Mouse (Mus musculus) stomach, embryonic 15.5 days (tissue): Measurements from ENCODE around the gene Tmem200c. TPM values are rescaled to one million over a fixed set of nuclear protein-coding genes. Genes with fewer than 3 reads are reported as not detected.

Experiments
- ATAC-seq: fragments of 200-750 bp; cut with Nextera tagmentation; 2 replicates; pipeline ENCODE4 v1.8.0; 2017; ENCODE audit warnings: low read depth, moderate number of reproducible peaks, moderate TSS enrichment; ENCODE audit not compliant: insufficient read depth, low FRiP score
- H3K27ac ChIP-seq: fragments of 300-500 bp; sonication (generic); 2 replicates; pipeline ENCODE4 v1.5.1; 2015; ENCODE audit warnings: mild to moderate bottlenecking, inconsistent platforms
- H3K27me3 ChIP-seq: fragments of 300-500 bp; sonication (generic); replicated peaks from 2 replicates; pipeline ENCODE4 v1.6.1; 2015; ENCODE audit warnings: inconsistent platforms
- H3K36me3 ChIP-seq: fragments of 300-500 bp; sonication (generic); 2 replicates; pipeline ENCODE4 v1.6.1; 2015; ENCODE audit warnings: inconsistent platforms
- H3K4me1 ChIP-seq: fragments of 300-500 bp; sonication (generic); 2 replicates; pipeline ENCODE4 v1.6.1; 2015; ENCODE audit warnings: inconsistent platforms
- H3K4me2 ChIP-seq: fragments of 300-500 bp; sonication (generic); 2 replicates; pipeline ENCODE4 v1.6.1; 2015; ENCODE audit warnings: mild to moderate bottlenecking, inconsistent platforms
- H3K4me3 ChIP-seq: fragments of 300-500 bp; sonication (generic); replicated peaks from 2 replicates; pipeline ENCODE4 v1.5.1; 2015; ENCODE audit warnings: inconsistent platforms
- H3K9ac ChIP-seq: fragments of 300-500 bp; sonication (generic); 2 replicates; pipeline ENCODE4 v1.6.1; 2015; ENCODE audit warnings: inconsistent platforms
- H3K9me3 ChIP-seq: fragments of 300-500 bp; sonication (generic); 2 replicates; pipeline ENCODE4 v1.6.1; 2016; ENCODE audit warnings: inconsistent platforms
- WGBS: fragments of 180-500 bp; shearing (Covaris S2); methylation state at CpG from one replicate; pipeline ENCODE4 v1.1.7; 2015; 5-methylcytosine and 5-hydroxymethylcytosine counted together
- polyA plus RNA-seq: library from polyadenylated mRNA; unstranded; fragments of >200 nt; fragmentation: Nextera tagmentation; extraction: Ambion mirVana; gene quantifications from 2 replicates; pipeline ENCODE4 v1.2.1, GENCODE M21; 2015

Gene Tmem200c
- polyA plus RNA-seq: 0.40 and 0.48 TPM in 2 replicates

DNA sequence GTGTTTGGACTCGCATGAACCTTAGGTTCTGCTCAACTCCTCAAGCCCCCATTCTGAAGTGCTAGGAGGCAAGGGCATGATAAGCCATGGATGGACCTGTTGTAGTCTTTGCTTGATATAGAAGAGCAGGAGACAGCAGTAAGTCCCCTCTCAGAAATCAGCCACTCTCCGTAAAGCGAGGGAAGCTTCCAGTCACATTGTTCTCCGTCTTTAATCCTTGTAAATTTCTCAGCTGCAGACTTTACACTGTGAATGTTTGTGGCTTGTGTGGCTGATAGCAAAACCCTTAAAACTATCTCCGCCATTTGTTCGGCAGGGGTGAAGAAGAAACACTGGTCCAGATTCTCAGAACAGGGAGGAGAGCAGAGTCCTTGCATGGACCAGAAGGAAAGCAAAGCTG, at the start of gene Tmem200c:
Gene Tmem200c (plus strand): TSS at position 301 of the 400 bp plus-strand sequence.
- WGBS: 80% methylated on average over 6 of the region's 6 CpGs
- Histone ChIP-seq H3K27ac (no peak within 1 kb of the TSS), H3K27me3 (no peaks in the 10 kb centered on the region)

DNA sequence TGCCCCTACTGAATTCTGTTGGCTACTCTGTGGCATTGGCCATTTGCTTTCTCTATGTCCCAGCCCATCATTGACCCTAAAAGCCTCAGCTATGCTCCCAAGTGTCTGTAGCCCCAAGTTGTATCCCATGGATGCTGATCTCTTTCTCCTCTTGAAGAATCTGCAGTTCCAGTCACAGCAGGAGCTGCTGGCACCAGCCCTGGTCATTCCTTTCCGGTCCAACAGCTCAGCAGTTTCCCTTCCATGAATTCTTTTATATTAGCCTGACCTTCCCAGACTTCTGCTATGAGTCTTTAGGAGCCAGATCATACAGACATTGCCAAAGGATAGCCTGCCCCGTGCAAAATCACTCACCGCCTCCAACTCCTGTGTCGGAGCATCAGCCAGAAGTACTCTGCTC, 32.7 kb upstream of the Tmem200c start:
- Histone ChIP-seq H3K9me3 (no peaks in the 10 kb centered on the region), H3K4me1 (no peaks in the 10 kb centered on the region), H3K4me2 (no peak overlapping the region), H3K27ac (no peak overlapping the region), H3K4me3 (no peak overlapping the region), H3K9ac (no peak overlapping the region), H3K36me3 (no peaks in the 10 kb centered on the region), H3K27me3 (no peaks in the 10 kb centered on the region)
- no peak for ATAC-seq
- WGBS: 83% methylated on average over 4 of the region's 4 CpGs

More for the DNA sequence above, at the start of gene Tmem200c:
- H3K36me3 ChIP-seq: no peaks in the 10 kb centered on the region
- H3K9me3 ChIP-seq: no peaks in the 10 kb centered on the region
- H3K4me2 ChIP-seq: no peak within 1 kb of the TSS
- no peak within 1 kb of the TSS for H3K9ac ChIP-seq
- ATAC-seq: no peak
- no peak within 1 kb of the TSS for H3K4me3 ChIP-seq
- H3K4me1 ChIP-seq: no peaks in the 10 kb centered on the region

DNA sequence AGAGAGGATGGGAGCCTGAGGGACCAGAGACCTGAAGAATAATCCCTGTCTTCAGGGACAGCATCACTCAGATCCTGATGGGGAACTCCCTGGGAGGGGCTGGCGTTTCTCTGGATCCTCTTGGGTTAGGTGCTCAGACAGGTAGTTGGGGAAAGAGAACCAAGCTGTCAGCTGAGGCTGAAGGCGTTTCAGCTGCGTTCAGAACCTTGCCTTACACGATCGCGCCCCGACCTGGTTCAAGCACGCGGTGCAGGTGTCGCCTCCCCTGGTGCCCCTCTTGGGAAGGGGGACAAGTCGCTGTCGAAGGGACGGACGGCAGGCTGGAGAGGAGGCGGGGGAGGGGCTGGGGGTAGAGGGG, 10.2 kb downstream of the Tmem200c start:
- H3K27me3 ChIP-seq: peaks cover 48% of the 10 kb centered on the region
- ATAC-seq: no peak
- under 1% methylated on average over 15 of the region's 15 CpGs for WGBS
- H3K4me3 ChIP-seq: peak overlapping the region; percentile 49
- no peaks in the 10 kb centered on the region for H3K36me3 ChIP-seq
- H3K9me3 ChIP-seq: no peaks in the 10 kb centered on the region
- H3K4me2 ChIP-seq: peak overlapping the region; percentile 93
- H3K27ac ChIP-seq: no peak overlapping the region
- peaks cover 29% of the 10 kb centered on the region for H3K4me1 ChIP-seq
- no peak overlapping the region for H3K9ac ChIP-seq

DNA sequence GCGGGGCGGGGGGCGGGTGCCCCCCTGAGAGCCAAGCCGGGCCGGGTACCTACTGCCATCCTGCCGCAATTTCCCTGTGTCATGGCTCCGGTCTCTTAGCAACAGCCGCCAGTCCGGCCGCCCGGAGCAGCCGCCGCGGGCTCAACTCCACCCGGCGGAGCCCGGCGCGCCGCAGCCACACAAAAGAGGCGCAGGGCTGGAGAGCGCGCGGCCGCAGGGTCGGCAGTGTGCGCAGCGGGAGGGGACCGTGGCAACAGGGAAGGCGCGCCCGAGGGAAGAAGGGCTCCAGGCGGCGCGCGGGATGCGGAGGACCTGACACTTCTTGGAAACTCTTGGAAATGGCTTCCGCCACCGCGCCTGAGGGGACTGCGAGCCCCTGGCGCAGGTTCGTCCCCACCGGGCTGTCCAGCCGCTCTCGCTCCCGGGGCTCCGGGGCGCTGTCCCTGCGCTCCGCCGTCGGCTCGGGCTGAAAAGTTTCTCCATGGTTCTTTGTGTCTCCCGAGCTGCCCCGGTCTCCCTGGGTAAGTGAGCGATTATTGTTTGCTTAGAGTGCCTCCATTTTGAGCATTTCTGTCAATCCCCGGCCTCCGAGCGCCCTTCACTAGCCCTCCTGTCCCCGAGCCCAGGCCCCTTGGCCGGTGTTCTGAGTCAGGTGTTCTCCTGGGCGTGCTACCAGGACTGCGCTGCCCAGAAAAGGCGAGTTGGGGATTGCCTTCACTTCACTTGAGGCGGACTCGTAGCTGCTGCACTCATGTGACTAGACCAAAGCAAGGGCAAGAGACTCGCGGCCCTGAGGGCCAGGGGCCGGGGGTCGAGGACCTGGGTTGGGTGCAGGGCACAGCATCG, 10.8 kb downstream of the Tmem200c start:
- H3K9me3 ChIP-seq: no peaks in the 10 kb centered on the region
- no peak overlapping the region for H3K27ac ChIP-seq
- no peak overlapping the region for H3K9ac ChIP-seq
- H3K4me3 ChIP-seq: peak overlapping the region; percentile 49
- H3K4me1 ChIP-seq: peaks cover 32% of the 10 kb centered on the region
- under 1% methylated on average over 69 of the region's 72 CpGs for WGBS
- H3K4me2 ChIP-seq: peak overlapping the region; percentile 93
- H3K36me3 ChIP-seq: no peaks in the 10 kb centered on the region
- H3K27me3 ChIP-seq: peaks cover 51% of the 10 kb centered on the region
- peak; percentile 29; the same call in 1 of the 2 replicates for ATAC-seq

DNA sequence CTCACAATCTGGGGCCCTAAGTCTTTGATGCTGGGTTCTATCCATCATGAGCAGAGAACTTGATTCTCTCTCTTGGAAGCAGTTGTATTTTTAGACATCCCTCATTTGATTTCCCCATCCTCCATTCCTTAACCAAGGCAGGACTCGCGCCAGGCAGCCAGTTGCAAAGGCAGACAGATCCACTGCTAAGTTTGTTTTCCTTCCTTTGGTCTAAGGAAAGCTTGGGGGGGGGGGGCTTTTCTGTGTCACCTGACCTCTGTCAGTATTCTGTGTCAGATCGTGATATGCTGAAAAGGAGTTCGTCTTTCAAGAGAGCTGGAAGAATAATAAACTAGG, 11.4 kb downstream of the Tmem200c start:
- Histone ChIP-seq H3K4me1 (peaks cover 32% of the 10 kb centered on the region), H3K36me3 (no peaks in the 10 kb centered on the region), H3K9ac (no peak overlapping the region), H3K27me3 (peaks cover 51% of the 10 kb centered on the region), H3K4me3 (peak overlapping the region; percentile 49), H3K4me2 (peak overlapping the region; percentile 93), H3K9me3 (no peaks in the 10 kb centered on the region), H3K27ac (no peak overlapping the region)
- no peak for ATAC-seq
- 12% methylated on average over 4 of the region's 4 CpGs for WGBS

DNA sequence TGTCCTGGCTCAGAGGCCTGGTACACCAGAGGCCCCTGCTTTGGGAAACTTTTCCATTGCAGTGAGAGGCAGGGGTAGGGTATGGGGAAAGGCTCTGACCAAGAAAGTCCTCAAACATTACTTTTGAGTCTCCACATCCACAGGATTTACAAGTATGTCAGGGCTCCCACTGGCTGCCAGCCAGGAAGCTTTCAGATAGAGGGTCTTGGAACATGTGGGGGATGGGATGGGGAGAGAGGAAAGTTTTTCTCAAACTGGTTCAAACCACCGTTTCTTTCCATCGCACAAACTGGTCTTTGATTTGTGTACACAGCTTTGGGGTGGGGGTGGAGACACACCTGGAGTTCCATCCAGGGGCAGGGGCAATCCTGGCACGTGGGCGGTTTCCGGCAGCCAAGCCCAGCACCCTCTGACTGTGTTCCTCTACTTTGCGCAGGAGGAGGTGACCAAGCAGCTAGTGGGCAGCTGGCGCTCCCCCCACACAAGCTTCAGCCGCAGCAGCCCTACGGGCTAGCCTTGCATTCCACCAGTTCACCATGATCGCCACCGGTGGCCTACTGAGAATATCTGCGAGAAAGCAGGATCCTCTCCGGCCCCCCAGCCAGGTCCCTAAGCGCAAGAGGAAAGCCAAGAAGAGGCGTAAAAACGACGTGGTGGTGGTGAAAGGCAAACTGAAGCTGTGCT, 13.6 kb downstream of the Tmem200c start:
- H3K27ac ChIP-seq: no peak overlapping the region
- no peaks in the 10 kb centered on the region for H3K9me3 ChIP-seq
- H3K4me1 ChIP-seq: peaks cover 32% of the 10 kb centered on the region
- no peak for ATAC-seq
- 0 out of 2 replicates have a peak overlapping the region, but pooled peaks have one; percentile 53 for H3K4me3 ChIP-seq
- H3K4me2 ChIP-seq: peak overlapping the region; percentile 100
- no peak overlapping the region for H3K9ac ChIP-seq
- peaks cover 51% of the 10 kb centered on the region for H3K27me3 ChIP-seq
- WGBS: 12% methylated on average over 17 of the region's 17 CpGs
- no peaks in the 10 kb centered on the region for H3K36me3 ChIP-seq

DNA sequence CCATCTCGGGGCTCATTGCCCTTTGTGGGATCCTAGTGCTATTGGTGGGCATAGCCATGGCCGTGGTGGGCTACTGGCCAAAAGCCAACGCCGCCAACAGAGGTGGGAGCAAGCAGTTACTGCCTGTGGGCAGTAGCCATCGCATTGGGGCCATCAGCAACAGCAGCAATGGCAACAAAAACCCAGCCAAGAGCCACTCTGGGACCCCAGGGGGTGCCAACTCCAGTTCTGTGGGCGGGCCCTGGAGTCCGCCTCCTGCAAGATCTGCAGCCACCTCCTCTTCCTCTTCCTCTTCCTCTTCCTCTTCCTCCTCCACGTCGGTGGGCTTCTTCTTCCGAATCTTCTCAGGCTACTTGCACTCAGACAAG, 14.1 kb downstream of the Tmem200c start:
- Histone ChIP-seq H3K4me3 (peak overlapping the region; percentile 53), H3K27me3 (peaks cover 48% of the 10 kb centered on the region), H3K27ac (no peak overlapping the region), H3K9me3 (no peaks in the 10 kb centered on the region), H3K4me1 (peaks cover 32% of the 10 kb centered on the region), H3K4me2 (peak overlapping the region; percentile 100), H3K36me3 (no peaks in the 10 kb centered on the region), H3K9ac (no peak overlapping the region)
- no peak for ATAC-seq
- 20% methylated on average over 10 of the region's 10 CpGs for WGBS

DNA sequence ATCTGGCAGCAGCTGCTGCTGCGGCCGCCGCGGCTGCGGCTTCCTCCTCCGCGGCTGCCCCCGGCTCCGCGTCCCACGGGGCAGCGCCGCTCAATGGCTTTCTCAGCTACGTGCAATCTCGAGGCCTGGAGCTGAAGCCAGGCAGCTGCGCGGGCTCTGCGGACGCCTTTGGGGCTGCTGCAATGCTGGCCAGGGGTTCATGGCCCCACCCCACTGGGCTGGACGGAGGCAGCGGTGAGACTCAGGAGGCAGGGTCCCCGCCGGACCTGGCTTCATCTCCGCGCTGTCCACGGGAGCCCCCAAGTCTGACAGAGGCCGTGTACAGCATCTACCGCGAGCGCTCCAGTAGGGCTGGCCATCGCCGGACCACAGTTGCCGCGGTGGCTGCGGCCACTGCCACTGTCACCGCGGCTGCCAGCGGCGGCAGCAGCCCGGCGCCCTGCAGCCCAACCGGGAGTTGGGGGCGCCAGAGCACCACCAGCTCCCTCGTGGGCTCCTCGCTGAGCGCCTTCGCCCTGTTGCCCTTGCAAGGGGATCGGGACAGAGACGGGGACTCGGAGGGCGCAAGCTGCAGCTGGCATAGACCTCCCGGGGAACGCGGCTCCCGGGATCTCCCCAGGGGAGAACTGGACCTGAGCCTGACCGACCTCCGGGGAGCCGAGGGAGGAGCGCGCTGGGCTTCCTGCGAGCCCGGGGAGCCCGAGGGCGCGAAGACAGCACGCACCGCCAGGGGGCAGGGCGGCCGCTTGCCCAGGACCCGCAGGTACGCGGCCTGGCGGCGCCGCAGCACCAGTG, 14.9 kb downstream of the Tmem200c start:
- Histone ChIP-seq H3K27me3 (peaks cover 46% of the 10 kb centered on the region), H3K9ac (peak overlapping the region; percentile 19; the same call in 1 of the 2 replicates), H3K27ac (no peak overlapping the region), H3K4me2 (peak overlapping the region; percentile 100), H3K9me3 (no peaks in the 10 kb centered on the region), H3K4me1 (peaks cover 32% of the 10 kb centered on the region), H3K36me3 (no peaks in the 10 kb centered on the region), H3K4me3 (peak overlapping the region; percentile 53)
- under 1% methylated on average over 75 of the region's 75 CpGs for WGBS
- ATAC-seq: peak; percentile 68

DNA sequence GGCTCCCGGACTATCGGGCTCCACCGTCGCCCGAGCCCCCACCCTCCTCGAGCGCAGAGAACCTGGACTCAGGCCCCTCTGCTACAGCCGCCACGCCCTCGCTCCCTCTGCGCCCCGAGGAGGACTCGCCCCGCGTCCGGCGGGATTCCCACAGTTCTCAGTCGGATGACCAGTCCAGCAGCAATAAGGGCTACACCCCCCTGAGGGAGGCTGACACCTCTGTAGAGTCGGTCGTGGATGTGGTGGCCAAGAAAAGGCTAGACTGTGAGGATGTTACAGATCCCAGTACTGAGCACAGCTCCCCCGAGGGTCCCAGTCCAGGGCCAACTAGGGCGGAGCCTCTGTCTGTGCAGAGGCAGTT, 15.4 kb downstream of the Tmem200c start:
- ATAC-seq: peak; percentile 13; the same call in 1 of the 2 replicates
- no peak overlapping the region for H3K27ac ChIP-seq
- H3K4me1 ChIP-seq: peaks cover 28% of the 10 kb centered on the region
- H3K4me3 ChIP-seq: peak overlapping the region; percentile 53
- H3K9ac ChIP-seq: peak overlapping the region; percentile 16; the same call in 1 of the 2 replicates
- peak overlapping the region; percentile 100 for H3K4me2 ChIP-seq
- 2% methylated on average over 22 of the region's 22 CpGs for WGBS
- H3K27me3 ChIP-seq: peaks cover 41% of the 10 kb centered on the region
- no peaks in the 10 kb centered on the region for H3K36me3 ChIP-seq
- no peaks in the 10 kb centered on the region for H3K9me3 ChIP-seq

DNA sequence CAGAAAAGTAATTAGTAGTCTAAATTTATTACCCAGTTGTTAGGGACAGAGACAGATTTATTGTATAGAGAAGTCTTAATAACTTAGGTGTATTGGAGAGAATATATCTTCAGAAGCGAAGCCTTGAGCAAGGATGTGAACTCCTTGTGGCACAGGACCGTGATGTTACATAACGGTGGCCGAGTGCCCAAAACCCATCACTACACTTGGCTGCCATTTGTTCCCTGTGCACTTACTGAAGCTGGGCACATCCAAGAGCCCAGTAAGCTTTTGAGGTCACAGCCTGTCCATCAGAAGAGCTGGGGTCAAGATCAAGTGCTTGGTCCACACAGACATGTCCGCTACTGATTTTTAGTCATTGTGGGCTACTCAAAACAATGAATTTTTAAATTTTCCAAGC, 19.5 kb downstream of the Tmem200c start:
- Histone ChIP-seq H3K9ac (no peak overlapping the region), H3K4me3 (no peak overlapping the region), H3K9me3 (no peaks in the 10 kb centered on the region), H3K27me3 (peaks cover 9% of the 10 kb centered on the region), H3K36me3 (no peaks in the 10 kb centered on the region), H3K4me1 (peaks cover 10% of the 10 kb centered on the region; the same call in 1 of the 2 replicates), H3K27ac (no peak overlapping the region), H3K4me2 (no peak overlapping the region)
- WGBS: 82% methylated on average over 5 of the region's 5 CpGs
- ATAC-seq: no peak

DNA sequence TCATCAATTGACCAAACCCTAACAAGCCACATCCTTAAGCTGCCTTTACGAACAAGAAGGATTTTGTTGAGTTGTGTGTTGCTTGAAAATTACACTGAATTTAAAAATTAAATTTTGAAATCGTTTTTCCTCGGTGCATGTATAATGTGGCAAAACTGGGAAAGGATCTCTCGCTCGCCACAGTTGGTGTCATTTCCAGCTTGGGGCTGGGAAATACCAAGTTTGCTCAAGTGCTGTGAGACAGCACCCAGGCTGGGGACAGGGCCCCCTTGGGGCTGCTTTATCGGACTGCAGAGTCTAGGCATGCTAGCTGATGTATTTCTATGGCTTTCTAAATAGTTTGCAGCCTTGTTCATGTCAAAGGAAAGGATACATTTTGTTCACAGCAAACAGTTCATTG, 22.3 kb downstream of the Tmem200c start:
- WGBS: 77% methylated on average over 6 of the region's 6 CpGs

More for the DNA sequence above, 22.3 kb downstream of the Tmem200c start:
- Histone ChIP-seq H3K4me1 (no peaks in the 10 kb centered on the region), H3K36me3 (no peaks in the 10 kb centered on the region), H3K27ac (no peak overlapping the region), H3K9me3 (no peaks in the 10 kb centered on the region), H3K4me2 (no peak overlapping the region), H3K27me3 (no peaks in the 10 kb centered on the region), H3K9ac (no peak overlapping the region), H3K4me3 (no peak overlapping the region)
- ATAC-seq: no peak
